Mouse (Mus musculus) T-helper 1 cell (primary cell): Measurements from ENCODE around the gene Preb.

Experiments used
- in situ Hi-C: fragments of 300-600 bp; cut with MboI, MseI; formaldehyde crosslinking; loops from one replicate; pipeline ENCODE4 v1.15.1; 2025; ENCODE audit warnings: high pct_unique_total_duplicates

Gene Preb

DNA sequence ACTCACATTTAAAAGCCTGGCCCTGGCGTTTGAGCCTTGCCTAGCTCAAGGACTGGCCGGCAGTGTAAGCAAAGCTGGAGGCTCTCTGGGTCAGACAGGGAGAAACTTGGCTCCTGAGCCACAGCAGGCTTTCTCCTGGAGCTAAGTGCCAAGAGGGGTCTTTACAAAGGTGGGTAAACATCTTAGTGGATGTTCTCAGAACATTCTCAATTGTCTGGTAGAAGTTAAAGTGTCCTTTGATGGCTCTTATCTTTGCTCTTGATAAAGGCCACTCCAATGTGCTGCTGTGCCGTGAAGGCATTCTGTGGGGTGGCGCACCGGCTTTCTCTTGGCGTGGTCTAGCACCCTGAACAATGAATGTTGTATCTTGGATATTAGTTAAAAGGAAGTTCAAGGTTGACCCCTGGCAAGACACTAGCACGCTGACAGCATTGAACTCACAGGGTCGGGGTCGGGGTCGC, 37.5 kb downstream of the Preb start:
- in situ Hi-C loops: no loop called here

DNA sequence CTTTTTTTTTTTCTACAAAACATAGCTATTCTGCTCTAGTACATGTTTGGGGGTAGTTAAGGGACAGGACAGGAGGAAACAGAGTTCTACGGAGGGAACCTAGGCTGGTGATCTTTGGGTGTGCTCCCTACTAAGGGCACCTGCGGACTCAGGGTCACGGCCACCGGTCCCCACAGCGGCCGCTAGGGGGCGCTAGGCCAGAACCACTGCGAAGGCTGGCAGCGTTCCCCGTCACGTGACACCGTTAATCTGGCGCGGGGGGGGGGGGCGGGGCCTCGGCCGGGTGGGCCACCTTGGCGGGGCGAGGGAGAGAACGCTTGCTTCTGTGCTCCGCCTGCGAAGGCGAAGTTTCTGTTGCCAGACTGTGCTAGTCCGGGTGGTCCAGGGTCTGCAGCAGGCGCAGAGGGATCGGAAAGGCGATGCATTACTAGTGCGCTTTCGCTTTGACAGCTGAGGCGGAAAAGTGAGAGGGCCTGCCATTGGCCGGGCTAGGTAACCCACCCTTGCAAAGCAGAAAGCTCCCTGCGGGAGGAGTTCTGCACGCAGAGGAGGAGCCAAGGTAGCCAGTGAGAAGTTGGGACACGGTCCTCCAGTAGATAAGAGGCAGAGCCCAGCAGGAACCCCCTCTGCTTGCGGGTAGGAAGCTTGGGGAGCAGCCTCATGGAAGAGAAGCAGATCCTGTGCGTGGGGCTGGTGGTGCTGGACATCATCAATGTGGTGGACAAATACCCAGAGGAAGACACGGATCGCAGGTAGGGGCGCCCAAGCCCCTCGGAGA, 38.7 kb downstream of the Preb start, which contains the start of gene Khk:
Khk (plus strand) TSS at position 176 of the 778 bp plus-strand sequence.
- in situ Hi-C loops: no loop called here

DNA sequence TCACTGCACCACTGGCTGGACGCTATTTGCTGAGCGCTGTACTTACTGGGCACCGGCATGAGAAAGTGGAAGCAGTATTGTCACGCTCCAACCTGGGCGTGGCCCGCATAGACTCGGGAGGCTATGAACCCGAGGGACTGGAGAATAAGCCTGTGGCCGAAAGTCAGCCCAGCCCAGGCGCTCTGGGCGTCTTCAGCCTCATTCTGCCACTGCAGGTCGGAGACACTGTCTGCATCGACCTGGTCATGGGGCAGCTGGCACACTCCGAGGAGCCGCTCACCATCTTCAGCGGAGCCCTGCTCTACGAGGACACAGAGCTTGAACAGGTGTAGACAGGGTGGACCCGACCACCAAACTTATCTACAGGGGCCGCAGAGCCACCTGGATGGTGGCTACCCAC, 39.5 kb downstream of the Preb start:
- in situ Hi-C loops: no loop called here

DNA sequence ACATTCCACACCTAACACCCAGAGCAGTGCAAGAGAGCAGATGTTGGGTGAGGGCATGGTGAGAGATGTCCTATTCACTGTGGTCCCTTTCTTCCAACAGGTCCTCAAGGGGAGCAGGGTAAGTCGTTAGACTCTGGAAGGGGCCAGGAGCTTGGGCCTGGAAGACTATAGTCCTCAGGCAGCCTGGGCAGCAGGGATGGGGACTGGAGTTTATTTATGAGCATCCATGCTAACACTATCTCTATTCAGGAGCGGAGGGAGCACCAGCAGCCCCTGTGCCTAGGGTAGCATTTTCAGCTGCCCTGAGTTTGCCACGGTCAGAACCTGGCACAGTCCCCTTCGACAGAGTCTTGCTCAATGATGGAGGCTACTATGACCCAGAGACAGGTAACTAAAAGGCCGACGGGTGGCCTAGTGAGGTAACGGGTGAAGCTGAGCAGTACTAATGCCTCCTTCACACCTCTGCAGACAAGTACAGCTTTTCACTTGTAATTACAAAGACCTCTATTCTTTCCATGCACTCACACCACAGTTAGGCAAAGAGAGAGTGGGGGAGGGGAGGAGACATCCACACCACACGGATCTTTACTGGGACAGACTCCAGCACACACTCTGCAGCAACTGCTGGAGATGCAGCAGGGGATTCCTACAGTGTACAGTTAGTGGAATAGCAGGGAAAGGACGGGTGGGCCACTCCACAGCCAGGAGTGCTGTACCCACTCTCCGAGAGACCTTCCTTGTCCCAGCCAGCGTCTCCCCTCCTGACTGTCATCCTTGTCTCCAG, 40.1 kb downstream of the Preb start:
- in situ Hi-C loops: no loop called here

DNA sequence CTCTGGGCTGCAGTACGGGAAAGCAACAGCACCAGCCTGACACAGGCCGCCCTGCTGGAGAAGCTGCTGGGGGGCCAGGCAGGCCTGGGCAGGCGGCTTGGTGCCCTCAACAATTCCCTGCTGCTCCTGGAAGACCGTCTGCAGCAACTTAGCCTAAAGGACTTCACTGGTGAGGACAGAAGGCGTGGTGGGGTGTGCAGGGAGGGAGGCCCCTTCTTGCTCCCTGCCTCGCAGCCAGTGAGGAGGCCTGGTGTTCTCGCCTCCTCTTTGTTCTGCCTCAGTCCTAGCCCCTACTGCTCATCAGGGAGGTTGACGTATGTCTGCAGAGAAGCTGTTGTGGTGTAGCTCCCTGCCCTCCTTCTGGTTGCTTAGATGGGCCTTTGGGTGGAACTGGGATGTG, 41.5 kb downstream of the Preb start:
- in situ Hi-C loops: no loop called here

DNA sequence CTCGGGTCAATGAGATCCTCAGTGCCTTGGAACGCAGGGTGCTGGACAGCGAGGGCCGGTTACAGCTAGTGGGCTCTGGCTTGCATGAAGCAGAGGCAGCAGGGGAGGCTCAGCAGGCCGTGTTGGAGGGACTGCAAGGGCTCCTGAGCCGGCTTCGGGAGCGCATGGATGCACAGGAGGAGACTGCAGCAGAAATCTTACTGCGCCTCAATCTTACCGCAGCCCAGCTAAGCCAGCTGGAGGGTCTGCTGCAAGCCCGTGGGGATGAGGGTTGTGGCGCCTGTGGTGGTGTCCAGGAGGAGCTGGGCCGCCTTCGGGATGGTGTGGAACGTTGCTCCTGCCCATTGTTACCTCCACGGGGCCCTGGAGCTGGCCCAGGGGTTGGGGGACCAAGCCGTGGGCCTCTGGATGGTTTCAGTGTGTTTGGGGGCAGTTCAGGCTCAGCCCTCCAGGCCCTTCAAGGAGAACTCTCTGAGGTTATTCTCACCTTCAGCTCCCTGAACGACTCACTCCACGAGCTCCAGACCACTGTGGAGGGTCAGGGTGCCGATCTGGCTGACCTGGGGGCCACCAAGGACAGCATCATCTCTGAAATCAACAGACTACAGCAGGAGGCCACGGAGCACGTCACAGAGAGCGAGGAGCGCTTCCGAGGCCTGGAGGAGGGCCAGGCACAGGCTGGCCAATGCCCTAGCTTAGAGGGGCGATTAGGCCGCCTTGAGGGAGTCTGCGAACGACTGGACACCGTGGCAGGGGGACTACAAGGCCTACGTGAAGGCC, 42.1 kb downstream of the Preb start:
- in situ Hi-C loops: no loop called here

DNA sequence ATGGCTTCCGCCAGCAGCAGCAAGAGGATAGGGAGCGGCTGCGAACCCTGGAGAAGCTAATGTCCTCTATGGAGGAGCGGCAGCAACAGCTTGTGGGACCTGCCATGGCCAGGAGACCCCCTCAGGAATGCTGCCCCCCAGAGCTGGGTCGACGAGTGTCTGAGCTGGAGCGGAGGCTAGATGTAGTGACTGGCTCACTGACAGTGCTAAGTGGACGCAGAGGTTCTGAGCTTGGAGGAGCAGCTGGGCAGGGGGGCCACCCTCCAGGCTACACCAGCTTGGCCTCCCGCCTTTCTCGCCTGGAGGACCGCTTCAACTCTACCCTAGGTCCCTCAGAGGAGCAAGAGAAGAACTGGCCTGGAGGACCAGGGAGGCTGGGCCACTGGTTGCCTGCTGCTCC, 42.8 kb downstream of the Preb start:
- in situ Hi-C loops: no loop called here

DNA sequence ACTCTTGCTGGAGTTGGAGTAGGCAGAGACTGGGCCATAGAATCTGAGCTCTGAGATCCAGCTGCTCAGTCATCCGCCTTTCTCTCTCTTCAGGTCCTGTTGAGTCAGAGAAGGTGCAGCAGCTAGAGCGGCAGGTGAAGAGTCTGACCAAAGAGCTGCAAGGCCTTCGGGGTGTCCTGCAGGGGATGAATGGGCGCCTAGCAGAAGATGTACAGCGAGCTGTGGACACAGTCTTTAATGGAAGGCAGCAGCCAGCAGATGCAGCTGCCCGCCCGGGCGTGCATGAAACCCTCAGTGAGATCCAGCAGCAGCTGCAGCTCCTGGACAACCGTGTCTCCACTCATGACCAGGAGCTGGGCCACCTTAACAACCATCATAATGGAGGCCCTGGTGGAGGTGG, 43.3 kb downstream of the Preb start:
- in situ Hi-C loops: no loop called here

DNA sequence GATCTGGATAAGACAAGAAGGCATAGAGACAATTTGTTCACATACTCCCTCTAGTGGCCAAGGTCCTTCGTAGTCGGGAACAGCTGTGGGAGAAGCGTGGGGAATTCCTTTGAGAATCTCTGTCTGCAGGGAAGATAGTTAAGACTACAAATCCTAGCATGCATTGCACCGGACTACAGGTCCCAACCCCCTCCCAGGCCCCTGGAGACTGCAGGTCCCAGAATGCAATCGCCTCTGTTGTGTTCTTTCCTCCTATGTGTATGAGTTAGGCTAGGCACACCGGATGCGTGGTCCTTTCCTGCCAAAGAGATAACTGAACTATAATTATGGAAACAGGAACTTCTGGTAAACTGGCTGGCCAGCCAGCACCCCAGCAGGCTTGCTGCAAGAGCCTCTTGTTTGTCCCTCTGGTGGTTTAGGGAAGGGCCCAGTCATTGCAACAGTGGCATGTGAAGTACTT, 44.2 kb downstream of the Preb start:
- in situ Hi-C loops: no loop called here

DNA sequence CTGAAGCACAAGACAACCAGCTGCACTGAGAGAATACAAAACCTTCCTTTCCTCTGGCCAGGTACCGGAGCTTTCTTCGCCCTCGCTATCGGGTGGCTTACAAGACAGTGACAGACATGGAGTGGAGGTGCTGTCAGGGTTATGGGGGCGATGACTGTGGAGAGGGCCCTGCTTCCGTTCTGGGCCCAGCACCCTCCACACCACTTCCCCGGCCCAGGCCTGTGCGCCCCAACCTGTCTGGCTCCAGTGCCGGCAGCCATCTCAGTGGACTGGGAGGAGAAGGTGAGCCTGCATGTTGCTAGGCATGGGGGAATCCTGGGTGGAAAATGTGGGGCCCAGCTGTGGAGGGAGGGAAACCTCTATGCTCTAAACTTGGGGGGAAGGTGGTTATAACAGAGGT, 44.7 kb downstream of the Preb start:
- in situ Hi-C loops: no loop called here

DNA sequence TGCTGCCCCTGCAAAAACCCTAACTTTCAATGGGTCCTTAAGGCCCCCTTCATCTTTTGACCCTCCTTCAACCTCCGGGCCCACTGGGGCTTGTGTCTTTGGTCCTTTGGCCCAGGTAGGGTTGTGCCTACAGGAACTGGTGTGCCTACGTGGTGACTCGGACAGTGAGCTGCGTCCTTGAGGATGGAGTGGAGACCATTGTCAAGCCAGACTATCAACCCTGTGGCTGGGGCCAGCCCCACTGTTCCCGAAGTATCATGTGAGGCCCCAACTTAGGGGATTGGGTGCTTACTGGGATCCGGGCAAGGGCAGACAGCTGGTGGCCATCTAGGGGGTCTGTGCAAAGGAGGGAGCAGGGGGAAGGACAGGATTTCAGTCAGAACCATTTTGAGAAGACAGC, 45.3 kb downstream of the Preb start:
- in situ Hi-C loops: no loop called here

DNA sequence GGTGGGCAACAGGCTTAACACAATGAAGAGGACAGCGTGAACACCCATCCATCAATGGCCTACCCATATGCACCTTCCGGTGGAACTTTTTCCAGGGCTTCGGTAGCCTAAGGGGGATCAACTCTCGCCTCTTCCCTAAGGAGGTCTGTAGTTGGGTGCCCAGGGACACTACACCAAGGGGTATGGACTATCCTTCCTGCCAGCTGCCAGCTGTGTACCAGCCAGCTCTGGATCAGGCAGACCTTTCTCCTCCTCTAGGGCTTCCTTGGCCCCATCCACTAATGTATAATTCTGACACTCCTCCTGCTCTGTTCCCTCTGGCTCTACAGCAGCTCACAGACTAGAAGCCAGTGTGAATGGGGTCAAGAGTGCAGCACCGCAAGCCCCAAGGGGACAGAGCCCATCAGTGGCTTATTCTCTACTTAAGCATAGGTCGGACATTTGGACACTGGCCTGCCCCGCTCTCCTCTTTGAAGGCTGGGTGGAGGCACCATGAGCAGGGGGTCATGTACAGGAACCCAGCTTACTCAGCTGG, 46.0 kb downstream of the Preb start:
- in situ Hi-C loops: no loop called here

DNA sequence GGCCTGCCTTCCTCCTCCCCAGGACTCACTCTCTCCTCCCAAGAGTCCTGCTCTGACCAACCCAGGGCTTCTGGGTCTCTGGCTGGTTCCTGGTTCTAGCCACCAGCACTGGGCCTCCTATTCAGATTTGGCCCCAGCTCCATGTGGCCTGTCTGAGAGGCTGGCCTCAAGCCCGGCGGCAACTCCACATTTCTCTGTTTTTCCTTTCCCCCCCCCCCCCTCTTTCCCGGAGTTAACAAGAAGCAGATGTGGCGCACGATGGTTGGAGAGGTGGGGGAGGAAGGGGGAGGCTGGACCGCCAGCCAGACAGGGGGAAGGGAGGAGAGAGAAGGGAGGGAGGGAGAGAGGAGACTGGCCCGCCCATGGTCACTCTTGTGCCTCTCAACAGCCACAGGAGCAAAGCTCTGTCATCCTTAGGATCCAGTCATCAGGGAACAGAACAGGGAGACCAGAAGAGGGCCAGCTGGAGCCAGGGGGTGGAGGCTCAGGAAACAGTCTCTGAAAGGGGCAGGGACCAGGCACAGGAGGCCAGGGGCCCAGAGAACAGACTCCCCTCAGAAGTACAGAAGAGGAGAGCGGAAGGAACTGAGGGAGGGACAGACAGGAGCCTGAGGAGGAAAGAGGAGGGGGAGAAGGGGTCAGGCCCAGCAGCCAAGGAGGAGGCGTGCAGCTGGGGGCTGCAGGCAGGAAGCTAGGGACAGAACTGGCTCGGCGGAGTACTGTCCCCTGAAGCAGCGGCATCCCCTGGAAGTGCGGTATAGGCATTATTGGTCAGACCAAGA, 46.9 kb downstream of the Preb start, which contains the start of gene Emilin1:
Emilin1 (plus strand) TSS at position 343 of the 782 bp plus-strand sequence.
- in situ Hi-C loops: no loop called here

DNA sequence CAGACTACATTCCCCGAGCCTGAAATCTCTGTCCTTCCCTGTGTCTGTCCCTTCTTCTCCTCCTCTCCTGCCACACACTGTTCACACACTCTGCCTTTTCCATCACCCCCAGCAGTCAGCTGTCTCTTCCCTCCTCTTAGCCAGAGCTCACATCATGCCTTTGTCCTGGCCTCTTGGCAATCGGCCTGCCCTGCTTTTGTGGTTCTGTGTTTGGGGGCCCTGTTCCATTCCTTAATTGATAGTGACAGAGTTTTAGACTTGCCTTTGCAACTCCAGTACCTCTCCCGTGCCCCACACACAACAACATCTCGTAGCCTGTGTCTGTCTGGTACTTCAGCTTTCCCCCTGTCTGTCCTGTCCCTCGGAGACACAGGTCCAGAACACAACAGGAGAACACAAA, 48.0 kb downstream of the Preb start:
- in situ Hi-C loops: no loop called here

DNA sequence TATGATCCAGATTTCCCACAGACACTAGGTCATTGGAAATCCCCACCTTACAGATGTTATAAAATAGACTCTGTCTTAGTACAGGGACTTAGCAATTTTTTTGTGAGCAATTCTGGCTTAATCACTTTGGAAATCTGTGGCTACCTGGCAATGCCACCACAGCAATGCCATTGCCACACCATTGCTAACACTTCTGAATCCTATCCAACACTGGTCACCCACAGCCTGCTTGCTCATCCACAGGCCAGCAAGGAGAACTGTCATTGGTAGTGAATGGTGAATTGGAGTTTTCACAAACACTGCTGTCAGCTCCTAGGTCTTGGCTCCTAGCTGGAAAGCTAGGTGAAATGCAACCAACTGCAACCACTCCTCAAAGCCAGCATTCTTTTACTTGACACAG, 49.7 kb downstream of the Preb start:
- in situ Hi-C loops: no loop called here

DNA sequence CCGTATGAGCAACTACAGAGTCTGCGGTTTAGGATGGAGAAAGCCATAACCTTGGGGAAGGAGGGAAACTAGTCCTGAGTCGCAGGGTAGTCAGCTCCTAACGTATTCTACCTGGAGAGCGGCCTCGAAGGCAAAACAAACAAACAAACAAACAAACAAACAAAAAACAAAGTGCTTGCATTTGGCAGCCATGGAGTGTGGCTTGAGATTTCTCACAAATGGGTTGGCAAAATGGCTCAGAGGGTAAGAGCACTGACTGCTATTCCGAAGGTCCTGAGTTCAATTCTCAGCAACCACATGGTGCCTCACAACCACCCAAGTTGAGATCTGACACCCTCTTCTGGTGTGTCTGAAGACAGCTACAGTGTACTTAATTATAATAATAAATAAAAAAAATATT, 50.3 kb downstream of the Preb start:
- in situ Hi-C loops: no loop called here

DNA sequence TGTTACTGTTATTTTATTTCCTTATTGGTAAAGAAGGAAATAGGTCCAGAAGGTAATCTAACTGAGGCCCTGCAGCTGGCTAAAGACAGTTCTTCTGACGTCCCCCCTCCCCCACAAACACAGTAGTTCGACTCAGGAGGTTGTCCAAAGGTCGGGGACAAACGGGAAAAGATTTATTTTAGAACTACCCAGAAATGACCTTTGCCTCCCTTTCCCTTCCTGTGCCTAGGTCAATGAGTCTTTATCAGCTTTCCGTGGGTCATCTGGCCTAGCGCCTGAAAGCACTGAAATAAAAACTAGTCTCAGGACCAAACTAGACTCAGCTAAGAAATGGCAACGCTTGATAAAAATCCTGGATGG, 50.9 kb downstream of the Preb start:
- in situ Hi-C loops: no loop called here

DNA sequence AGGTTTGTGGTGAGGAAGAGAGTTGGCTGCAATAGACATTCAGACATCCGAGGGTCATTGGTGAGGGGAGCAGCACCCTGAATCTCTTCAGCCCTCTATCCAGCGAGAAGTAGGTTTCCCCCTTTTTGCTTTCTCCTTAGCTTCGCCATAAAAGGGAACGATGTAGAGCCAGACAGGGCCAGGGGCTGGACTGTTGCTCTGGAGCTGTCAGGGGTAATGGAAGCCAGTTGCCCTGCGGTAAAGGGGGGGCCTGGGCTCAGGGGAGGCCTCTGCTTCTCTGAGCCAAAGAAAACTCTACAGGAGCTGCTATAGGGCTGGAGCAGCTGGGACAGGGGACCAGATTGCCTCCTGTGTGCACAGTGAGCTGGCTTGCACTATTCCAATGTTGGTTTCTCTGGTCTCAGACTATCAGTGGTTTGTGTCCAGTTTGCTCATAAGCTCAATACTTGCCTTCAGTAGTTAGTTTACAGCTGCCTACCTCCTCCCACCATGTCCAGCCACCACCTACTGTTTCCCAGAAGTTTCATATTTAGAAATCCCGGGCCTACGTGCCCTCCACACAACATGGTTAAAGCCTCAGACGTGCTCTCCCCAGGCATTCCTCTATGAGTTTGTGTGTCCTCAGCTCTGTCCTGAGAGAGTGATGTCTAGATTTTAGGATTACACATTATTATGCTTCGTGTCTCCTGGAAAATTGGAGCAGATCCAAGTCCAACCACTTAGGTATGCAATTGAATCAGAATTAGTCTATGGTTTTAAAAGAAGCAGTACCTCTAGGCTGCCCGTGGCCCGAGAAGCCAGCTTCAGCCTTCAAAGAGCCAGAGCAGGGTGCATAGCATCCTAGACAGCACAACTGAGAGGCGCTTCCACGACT, 51.5 kb downstream of the Preb start:
- in situ Hi-C loops: no loop called here

DNA sequence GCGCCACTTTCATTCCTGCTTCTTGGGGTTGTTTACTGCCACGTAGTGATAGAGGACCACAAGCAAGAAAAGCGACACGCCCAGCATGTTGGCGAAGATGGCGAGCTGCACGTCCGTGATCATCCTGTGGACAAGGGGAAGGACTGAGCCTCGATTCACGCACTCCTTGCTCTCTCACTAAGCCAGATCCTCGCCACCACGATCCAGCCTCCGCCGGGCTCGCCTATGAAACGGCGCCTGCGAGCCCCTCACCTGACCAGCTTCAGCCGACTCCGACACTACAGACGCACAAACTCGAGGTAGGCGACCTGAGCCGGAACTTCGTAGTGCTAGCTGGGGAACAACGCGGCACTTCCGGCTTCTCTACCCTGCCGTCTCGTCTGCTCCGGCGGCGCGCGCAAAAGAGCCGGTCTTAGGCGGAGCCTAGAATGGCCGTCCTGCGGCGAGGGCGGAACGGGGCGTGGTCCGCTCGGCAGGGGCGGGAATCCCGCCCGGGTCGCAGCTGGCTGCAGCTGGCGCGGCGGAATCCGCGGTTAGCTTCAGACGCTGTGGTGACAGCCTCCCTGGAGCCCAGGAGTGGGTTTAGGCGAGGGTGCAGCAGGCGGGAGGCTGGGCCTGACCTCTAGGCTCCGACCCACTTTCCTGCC, 52.6 kb downstream of the Preb start, which contains the start of gene Ost4:
Ost4 (minus strand) TSS at position 376 of the 647 bp plus-strand sequence.
- in situ Hi-C loops: no loop called here
